Mouse (Mus musculus) induced T-regulatory cell, adult 2 months (primary cell): ENCODE data around the gene Osbpl9.

Source experiments
- DNase-seq: peaks from one replicate; pipeline ENCODE4 v3.0.0-alpha.2; 2012; ENCODE audit warnings: low read depth

The Osbpl9 gene

GRCm38 (mm10) chr4:109103145-109103883 is 98.8 kb downstream of the Osbpl9 start:
- peak; percentile 44 for DNase-seq

- peak; percentile 80 for DNase-seq
Measured at GRCm38 (mm10) chr4:109102574-109102973, 99.5 kb downstream of the Osbpl9 start.

DNA sequence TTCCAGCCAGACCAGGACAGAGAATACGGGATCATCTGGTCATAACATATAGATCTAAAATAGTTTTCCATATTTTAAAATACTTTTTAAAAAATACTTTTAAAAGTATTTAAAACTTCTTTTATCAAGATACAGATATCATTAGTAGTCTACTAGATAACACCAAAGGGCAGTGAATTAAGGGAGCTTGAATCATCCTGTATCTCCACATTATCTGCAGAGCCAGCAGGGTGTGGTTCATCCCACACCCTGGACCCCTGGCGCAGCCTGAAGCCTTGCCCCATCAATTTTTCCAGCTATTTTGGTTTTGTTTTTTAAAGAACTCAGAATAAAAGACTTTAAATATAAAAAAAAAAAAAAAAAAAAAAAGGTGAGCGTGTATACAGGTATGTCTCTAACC is 103.2 kb downstream of the Osbpl9 start:
- DNase-seq: no peak

GRCm38 (mm10) chr4:109094269-109094668 is 107.8 kb downstream of the Osbpl9 start:
- no peak for DNase-seq

DNA sequence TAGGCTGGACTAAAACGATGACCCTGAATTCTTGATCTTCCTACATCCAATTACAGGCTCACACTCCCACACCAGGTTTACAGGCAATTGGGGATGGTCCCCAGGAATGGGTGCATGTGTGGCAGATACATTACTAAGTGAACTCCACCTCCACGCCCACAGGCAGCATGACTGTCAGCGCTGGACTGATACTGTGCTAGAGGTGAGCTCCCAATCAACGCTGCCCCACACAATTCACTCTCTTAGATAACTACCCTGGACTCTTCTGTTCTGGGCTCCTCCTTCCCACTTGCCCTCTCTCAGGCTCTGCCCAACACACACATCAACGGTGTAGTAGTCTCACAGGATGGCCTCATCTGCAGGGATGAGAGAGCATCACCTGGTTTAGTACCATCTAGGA is 109.7 kb downstream of the Osbpl9 start:
- DNase-seq: no peak

DNA sequence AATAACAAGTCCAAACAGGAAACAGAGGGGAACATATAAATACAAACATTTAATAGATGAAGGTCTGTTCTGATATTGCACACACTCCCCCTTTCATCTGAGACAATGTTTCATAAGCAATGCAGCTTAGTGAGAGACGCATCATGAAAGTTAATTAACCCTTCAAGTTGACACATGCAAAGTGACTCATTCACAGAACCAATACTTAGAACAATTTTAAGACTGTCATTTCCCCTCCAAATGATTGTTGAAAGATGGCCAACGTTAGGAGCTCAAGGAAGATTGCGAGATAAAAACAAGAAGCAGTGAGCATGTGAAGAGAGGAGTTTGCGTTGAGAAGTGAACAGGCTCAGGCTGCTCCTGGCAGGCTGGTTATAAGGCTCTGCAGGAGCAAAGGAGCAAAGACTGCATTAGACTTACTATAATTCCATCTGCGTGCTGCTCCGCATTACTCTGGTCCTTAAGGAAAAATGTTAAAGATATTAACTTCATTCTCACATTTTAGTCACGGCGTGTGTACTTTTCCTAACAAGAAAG is 110.8 kb downstream of the Osbpl9 start:
- DNase-seq: no peak

DNA sequence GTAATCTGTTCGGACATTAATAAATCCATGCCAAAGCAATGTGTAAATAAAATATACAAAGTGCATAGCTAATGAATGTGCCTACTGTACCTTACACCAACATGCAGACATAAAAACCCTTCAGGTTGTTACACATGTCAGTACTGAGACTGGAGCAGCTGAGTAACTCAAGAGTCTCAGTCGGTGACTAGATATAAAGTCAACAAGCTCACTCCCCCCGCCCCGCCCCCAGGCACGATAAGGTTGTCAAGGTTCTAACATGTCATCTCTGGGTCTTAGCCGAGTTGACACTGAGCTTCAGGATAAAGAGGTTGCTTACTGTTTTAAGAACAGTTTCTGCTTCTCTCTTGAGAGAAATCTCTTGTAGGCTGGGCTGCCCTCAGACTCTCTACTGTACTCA is 112.1 kb downstream of the Osbpl9 start:
- no peak for DNase-seq

DNA sequence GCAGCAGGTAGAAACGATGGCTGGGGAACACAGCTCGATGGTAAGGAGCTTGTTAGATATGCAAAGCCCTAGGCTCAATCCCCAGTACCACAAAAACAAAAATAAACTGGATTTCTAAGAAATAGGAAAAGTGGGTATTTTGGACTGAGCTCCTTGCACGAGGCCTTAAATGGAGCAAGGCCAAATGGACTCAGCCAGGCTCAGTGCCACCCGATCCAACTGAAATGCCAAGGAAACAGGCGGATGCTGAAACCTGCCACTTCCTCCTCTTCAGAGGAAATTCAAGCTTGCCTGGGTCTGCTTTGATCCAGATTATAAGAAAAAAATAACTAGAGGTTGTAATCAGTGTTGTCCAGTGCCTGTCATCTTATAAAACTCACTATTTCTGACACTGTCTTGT is 112.9 kb downstream of the Osbpl9 start:
- no peak for DNase-seq

DNA sequence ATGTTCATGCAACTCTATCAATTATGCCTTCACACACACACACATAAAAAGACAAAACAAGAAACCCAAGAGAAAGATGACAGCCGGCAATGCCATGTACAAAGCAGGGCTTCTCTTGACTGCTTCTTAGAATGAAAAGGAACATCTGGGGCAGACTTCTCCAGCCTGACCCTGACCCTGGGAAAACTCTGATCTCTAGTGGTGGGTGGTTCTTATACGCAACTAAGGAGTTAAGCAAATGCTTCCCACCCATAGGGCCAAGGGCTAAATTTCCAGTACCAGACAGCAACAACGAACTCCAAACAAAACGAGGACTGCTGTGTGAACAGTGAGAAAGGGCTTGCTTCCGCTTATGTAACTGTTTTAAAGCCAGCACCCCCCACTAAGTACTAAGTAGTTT is 122.0 kb downstream of the Osbpl9 start:
- no peak for DNase-seq

DNA sequence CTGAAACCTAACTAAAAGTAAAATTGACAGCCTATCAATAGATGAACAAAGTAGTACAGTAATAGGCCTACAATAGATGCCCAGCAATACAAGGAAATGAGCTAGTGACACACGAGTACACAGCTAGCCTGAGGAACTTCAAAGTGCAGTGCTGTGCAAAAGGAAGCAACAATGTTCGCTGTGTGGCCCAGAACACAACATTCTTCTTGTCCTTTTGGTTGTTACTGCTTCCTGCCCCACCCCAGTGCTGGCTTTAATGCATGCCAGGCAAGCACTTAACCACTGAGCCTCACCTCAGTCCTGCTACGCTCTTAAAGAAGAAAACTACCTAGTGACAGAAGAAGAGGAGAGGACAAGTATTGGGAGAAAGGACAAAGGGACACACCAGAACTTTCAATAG is 122.4 kb downstream of the Osbpl9 start:
- DNase-seq: peak; percentile 24

GRCm38 (mm10) chr4:109078941-109079340 is 123.1 kb downstream of the Osbpl9 start:
- no peak for DNase-seq

- DNase-seq: no peak
Measured at GRCm38 (mm10) chr4:109073296-109073695, 128.8 kb downstream of the Osbpl9 start.

DNA sequence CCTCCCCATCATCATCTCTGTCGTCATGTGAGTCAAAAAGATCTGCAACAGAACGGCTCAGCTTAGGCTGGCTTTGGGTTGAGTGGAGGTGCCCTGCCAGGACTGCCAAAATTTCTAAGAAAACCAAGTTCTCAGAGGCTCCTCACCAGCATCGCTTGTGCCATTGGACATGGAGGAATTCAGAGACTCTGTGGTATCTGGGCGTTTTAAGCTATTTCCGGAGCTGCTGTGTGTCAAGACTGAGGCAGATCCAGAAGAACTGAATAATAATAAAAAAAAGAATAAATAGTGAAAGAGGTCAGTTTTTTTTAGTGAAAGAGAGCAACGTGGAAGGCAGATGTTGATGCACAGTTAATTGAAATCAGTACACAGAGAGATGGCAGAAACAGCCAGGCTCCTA is 129.2 kb downstream of the Osbpl9 start:
- DNase-seq: no peak

DNA sequence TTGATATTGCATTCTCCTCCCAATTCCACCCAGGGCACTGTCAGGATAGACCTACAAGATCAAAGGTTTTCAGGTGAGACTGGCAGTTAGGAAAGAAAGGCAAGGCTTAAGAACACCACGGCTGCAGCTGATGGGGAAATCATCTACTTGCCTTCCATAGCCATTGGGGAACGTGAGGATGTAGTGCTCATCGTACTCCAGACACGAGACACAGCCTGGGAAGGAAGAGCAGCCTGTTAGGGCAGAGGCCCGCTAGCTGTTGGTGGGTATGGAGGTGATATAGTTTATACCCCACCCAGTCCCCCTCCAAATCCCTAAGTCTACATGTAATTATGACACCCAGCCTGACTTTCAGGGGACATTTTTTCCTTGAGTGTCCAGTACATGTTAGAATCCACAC is 136.4 kb downstream of the Osbpl9 start:
- DNase-seq: no peak

- DNase-seq: no peak
Measured at GRCm38 (mm10) chr4:109064941-109065340, 137.1 kb downstream of the Osbpl9 start.

- DNase-seq: no peak
Measured at GRCm38 (mm10) chr4:109059255-109059821, 142.7 kb downstream of the Osbpl9 start.

GRCm38 (mm10) chr4:109057640-109058039 is 144.4 kb downstream of the Osbpl9 start:
- no peak for DNase-seq

DNA sequence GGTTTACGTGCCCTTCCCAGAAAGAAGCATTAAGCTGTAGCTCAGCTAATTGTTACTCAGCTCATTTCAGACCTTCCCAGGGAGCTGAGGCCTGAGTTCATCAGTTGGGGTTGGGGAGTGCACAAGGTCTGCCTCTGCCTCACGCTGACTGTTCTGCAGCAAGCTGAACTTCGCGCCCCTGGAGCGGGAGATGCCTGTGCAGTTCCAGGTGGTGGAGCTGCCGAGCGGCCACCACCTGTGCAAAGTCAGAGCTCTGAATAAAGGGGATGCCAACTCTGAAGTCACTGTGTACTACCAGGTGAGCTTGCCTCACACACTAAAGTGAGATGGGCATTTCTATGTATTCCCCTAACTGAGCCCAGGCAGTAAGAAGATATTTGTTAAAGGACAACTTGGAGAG is 145.7 kb downstream of the Osbpl9 start:
- DNase-seq: no peak

GRCm38 (mm10) chr4:109054003-109054402 is 148.1 kb downstream of the Osbpl9 start:
- no peak for DNase-seq

GRCm38 (mm10) chr4:109052282-109052681 is 149.8 kb downstream of the Osbpl9 start:
- DNase-seq: no peak

GRCm38 (mm10) chr4:109048258-109048657 is 153.8 kb downstream of the Osbpl9 start:
- no peak for DNase-seq

DNA sequence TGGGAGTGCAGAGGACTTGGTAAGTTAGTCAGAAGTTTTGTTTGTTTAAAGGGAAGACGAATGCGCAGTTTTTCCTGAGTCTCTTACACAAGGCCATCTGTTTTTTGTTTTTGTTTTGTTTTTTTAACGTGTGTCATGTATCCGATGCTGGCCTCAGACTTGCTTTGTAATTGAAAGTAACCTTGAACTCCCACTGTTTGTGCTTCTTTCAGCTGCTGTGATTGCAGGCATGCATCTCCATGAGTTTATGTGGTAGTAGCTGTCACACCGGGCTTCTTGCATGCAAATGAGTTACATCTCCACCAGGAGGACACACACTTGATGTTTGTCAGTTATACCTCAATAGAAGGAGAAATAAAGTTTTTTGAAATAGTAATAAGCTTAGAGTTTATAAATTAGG is 158.3 kb downstream of the Osbpl9 start:
- no peak for DNase-seq

DNA sequence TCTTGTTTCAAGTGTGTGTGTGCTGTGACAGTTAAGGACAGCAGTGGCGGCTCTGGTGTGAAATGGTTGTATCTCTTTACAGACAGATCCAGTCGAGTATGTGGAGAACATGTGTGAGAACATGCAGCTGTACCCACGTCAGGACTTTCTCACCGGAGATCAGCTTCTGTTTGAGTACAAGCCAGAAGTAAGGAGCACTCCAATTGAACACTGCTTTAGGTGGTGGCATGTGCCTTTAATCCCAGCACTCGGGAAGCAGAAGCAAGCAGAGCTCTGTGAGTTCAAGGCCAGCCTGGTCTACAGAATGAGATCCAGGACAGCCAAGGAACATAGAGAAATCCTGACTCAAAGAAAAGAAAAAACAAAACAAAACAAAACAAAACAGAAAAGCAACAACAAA is 158.8 kb downstream of the Osbpl9 start:
- no peak for DNase-seq

- DNase-seq: no peak
Measured at GRCm38 (mm10) chr4:109042739-109043138, 159.3 kb downstream of the Osbpl9 start.
